Mouse (Mus musculus) CH12.LX (cell line): ENCODE data around the gene Csk. TPM values are rescaled to one million over a fixed set of nuclear protein-coding genes. Genes with fewer than 3 reads are reported as not detected.

Experiments
- DNase-seq: peaks from one replicate; pipeline ENCODE4 v3.0.0-alpha.2; 2013; ENCODE audit errors: extremely low read depth
- H3K27ac ChIP-seq: 2 replicates; pipeline ENCODE4 v1.5.1; 2012; ENCODE audit warnings: low read depth, mild to moderate bottlenecking, control low read depth, moderate library complexity; ENCODE audit not compliant: insufficient read depth
- H3K27me3 ChIP-seq: replicated peaks from 2 replicates; pipeline ENCODE3; 2012; ENCODE audit warnings: inconsistent platforms
- H3K36me3 ChIP-seq, 2 experiments: replicated peaks in 1 of 2; 2 replicates each; pipeline versions ENCODE3 to v1.6.1; 2012; ENCODE audit warnings: inconsistent platforms in 1 of 2, low read length in 1 of 2, mild to moderate bottlenecking in 1 of 2, mixed read lengths in 1 of 2, moderate library complexity in 1 of 2; ENCODE audit not compliant: control insufficient read depth in 1 of 2, insufficient read depth in 1 of 2
- H3K4me1 ChIP-seq, 2 experiments: 2 replicates each; pipeline ENCODE4 v1.6.1; 2012; ENCODE audit warnings: inconsistent platforms in 1 of 2, moderate library complexity in 1 of 2; ENCODE audit not compliant: insufficient read depth in 2 of 2, control insufficient read depth in 1 of 2
- H3K4me2 ChIP-seq: 2 replicates; pipeline ENCODE4 v1.6.1; 2012; ENCODE audit warnings: low read depth, mild to moderate bottlenecking, control low read depth; ENCODE audit not compliant: poor library complexity, insufficient read depth, severe bottlenecking
- H3K4me3 ChIP-seq, 3 experiments: fragments of 150-350 bp in 1 of 3; sonication (generic) in 1 of 3; replicated peaks in 1 of 3; 2 replicates each; pipeline versions ENCODE3 to v1.5.1; 2011 to 2012; ENCODE audit warnings: low read depth in 2 of 3, low read length in 2 of 3, mild to moderate bottlenecking in 2 of 3, moderate library complexity in 2 of 3, control low read depth in 1 of 3, improper control_type of control experiment in 1 of 3, inconsistent platforms in 1 of 3, mixed read lengths in 1 of 3; ENCODE audit not compliant: poor library complexity in 1 of 3
- H3K79me2 ChIP-seq: replicated peaks from 2 replicates; pipeline ENCODE4 v1.6.1; 2012; ENCODE audit warnings: mild to moderate bottlenecking, moderate library complexity; ENCODE audit not compliant: control insufficient read depth, poor library complexity, insufficient read depth, severe bottlenecking; ENCODE audit errors: extremely low read depth
- H3K9ac ChIP-seq: 2 replicates; pipeline ENCODE4 v1.6.1; 2012; ENCODE audit warnings: low read depth, mild to moderate bottlenecking, control low read depth, moderate library complexity; ENCODE audit not compliant: insufficient read depth
- H3K9me3 ChIP-seq: replicated peaks from 2 replicates; pipeline ENCODE3; 2012; ENCODE audit warnings: low read length, inconsistent platforms, mixed read lengths
- BHLHE40 ChIP-seq: IDR thresholded peaks from 2 replicates; pipeline ENCODE4 v1.6.1; 2011; ENCODE audit warnings: mild to moderate bottlenecking, low read depth, low read length, improper control_type of control experiment
- CHD1 ChIP-seq: IDR thresholded peaks from 2 replicates; pipeline ENCODE4 v1.6.1; 2012; ENCODE audit warnings: low read depth, low read length, improper control_type of control experiment, inconsistent platforms
- CHD2 ChIP-seq: IDR thresholded peaks from 2 replicates; pipeline ENCODE4 v1.6.1; 2011; ENCODE audit warnings: low read length, improper control_type of control experiment
- ETS1 ChIP-seq: conservative IDR thresholded peaks from 2 replicates; pipeline ENCODE4 v1.6.1; 2012; ENCODE audit warnings: low read depth, mild to moderate bottlenecking, inconsistent platforms, low read length, improper control_type of control experiment, moderate library complexity
- GABPA ChIP-seq: IDR thresholded peaks from 2 replicates; pipeline ENCODE4 v1.6.1; 2012; ENCODE audit warnings: low read depth, low read length, improper control_type of control experiment, inconsistent platforms; ENCODE audit not compliant: insufficient replicate concordance
- HCFC1 ChIP-seq: IDR thresholded peaks from 2 replicates; pipeline ENCODE4 v1.6.1; 2012; ENCODE audit warnings: low read depth, mild to moderate bottlenecking, inconsistent platforms, low read length, improper control_type of control experiment
- IRF4 ChIP-seq: IDR thresholded peaks from 2 replicates; pipeline ENCODE4 v1.6.1; 2014; ENCODE audit warnings: low read depth, mild to moderate bottlenecking, inconsistent platforms, low read length, improper control_type of control experiment
- JUN ChIP-seq: IDR thresholded peaks from 2 replicates; pipeline ENCODE4 v1.6.1; 2011; ENCODE audit warnings: low read depth, mild to moderate bottlenecking, low read length, improper control_type of control experiment, moderate library complexity; ENCODE audit not compliant: insufficient read depth
- JUND ChIP-seq: conservative IDR thresholded peaks from 2 replicates; pipeline ENCODE4 v1.6.1; 2011; ENCODE audit warnings: low read depth, low read length, improper control_type of control experiment
- MAZ ChIP-seq: IDR thresholded peaks from 2 replicates; pipeline ENCODE4 v1.6.1; 2012; ENCODE audit warnings: low read depth, mild to moderate bottlenecking, inconsistent platforms, low read length, improper control_type of control experiment, moderate library complexity
- MEF2A ChIP-seq: IDR thresholded peaks from 2 replicates; pipeline ENCODE4 v1.6.1; 2014; ENCODE audit warnings: low read depth, mild to moderate bottlenecking, inconsistent platforms, low read length, improper control_type of control experiment, borderline replicate concordance
- MYC ChIP-seq: IDR thresholded peaks from 2 replicates; pipeline ENCODE4 v1.6.1; 2011; ENCODE audit warnings: low read depth, mild to moderate bottlenecking, improper control_type of control experiment, low read length
- POLR2AphosphoS2 ChIP-seq: IDR thresholded peaks from 2 replicates; pipeline ENCODE4 v1.6.1; 2011; ENCODE audit warnings: low read depth, low read length, improper control_type of control experiment
- RAD21 ChIP-seq: IDR thresholded peaks from 2 replicates; pipeline ENCODE4 v1.6.1; 2011; ENCODE audit warnings: low read depth, mild to moderate bottlenecking, low read length, improper control_type of control experiment, moderate library complexity
- RCOR1 ChIP-seq: conservative IDR thresholded peaks from 2 replicates; pipeline ENCODE4 v1.6.1; 2012; ENCODE audit warnings: low read depth, mild to moderate bottlenecking, inconsistent platforms, low read length, improper control_type of control experiment
- SIN3A ChIP-seq: IDR thresholded peaks from 2 replicates; pipeline ENCODE4 v1.6.1; 2012; ENCODE audit warnings: low read length, improper control_type of control experiment, inconsistent platforms
- ZKSCAN1 ChIP-seq: IDR thresholded peaks from 2 replicates; pipeline ENCODE4 v1.6.1; 2012; ENCODE audit warnings: low read depth, inconsistent platforms, low read length, improper control_type of control experiment, borderline replicate concordance
- ZMIZ1 ChIP-seq: IDR thresholded peaks from 2 replicates; pipeline ENCODE4 v1.6.1; 2012; ENCODE audit warnings: low read depth, mild to moderate bottlenecking, inconsistent platforms, low read length, improper control_type of control experiment
- dilution Hi-C: fragments of 300-500 bp; cut with MboI; formaldehyde crosslinking; loops from 2 replicates; pipeline ENCODE4 v1.14.3; 2020; ENCODE audit warnings: low sequenced_read_pairs; ENCODE audit not compliant: extremely low pct_unique_long_range_greater_than_20kb, extremely low pct_ligation_motif_present
- in situ Hi-C: fragments of 300-500 bp; cut with MboI; formaldehyde crosslinking; loops from 3 replicates; pipeline ENCODE4 v1.14.3; 2019; ENCODE audit warnings: low sequenced_read_pairs, low pct_ligation_motif_present, low pct_unique_long_range_greater_than_20kb, mixed read lengths
- polyA plus RNA-seq: library from polyadenylated mRNA; unstranded; fragments of >175 nt; gene quantifications from 2 replicates; pipeline ENCODE4 v1.2.1, GENCODE M21; 2012; ENCODE audit warnings: low read depth; ENCODE audit not compliant: insufficient read length
- total RNA-seq, 2 experiments: library from RNA; depleted of rRNA; stranded (reverse); fragments of 300-350 nt in 1 of 2; fragments of >200 nt in 1 of 2; gene quantifications; 2 replicates each; pipeline ENCODE4 v1.2.3; 2012 to 2014

Gene Csk
- total and polyA plus RNA-seq, 3 experiments = 111 to 153 (median 111) TPM

GRCm38 (mm10) chr9:57644944-57645893, 8.2 kb downstream of the Csk start (continued):
- TF ChIP-seq MEF2A (peak; percentile 75), GABPA (no peak), ZKSCAN1 (no peak), JUN (no peak), JUND (no peak), ETS1 (peak; percentile 52; the same call in 1 of the 2 replicates), MYC (peak; percentile 79), HCFC1 (peak; percentile 56), POLR2AphosphoS2 (no peak)

- no peaks in the 10 kb centered on the region for H3K9me3 ChIP-seq
- H3K36me3 ChIP-seq = peaks cover 3 to 16% of the 10 kb centered on the region in 2 experiments
- no peaks in the 10 kb centered on the region for H3K27me3 ChIP-seq
- dilution Hi-C loops = no loop called here
- peaks cover 51% of the 10 kb centered on the region for H3K79me2 ChIP-seq
- H3K4me1 ChIP-seq = peaks cover 21 to 64% of the 10 kb centered on the region in 2 experiments
- peak; percentile 37; the same call in 1 of the 2 replicates for TF ChIP-seq IRF4
- TF ChIP-seq MAZ = peak; percentile 58; the same call in 1 of the 2 replicates
- no peak for TF ChIP-seq GABPA
- TF ChIP-seq SIN3A = peak; percentile 57; the same call in 1 of the 2 replicates
- TF ChIP-seq RAD21 = no peak
- 0 out of 2 replicates have a peak, but pooled peaks have one; percentile 63 for TF ChIP-seq CHD1
- TF ChIP-seq CHD2 = peak; percentile 59; the same call in 1 of the 2 replicates
- TF ChIP-seq ZKSCAN1 = no peak
- 0 out of 2 replicates have a peak, but pooled peaks have one; percentile 14 for TF ChIP-seq ZMIZ1
- no peak for TF ChIP-seq RCOR1
- TF ChIP-seq ETS1 = 0 out of 2 replicates have a peak, but pooled peaks have one; percentile 14
- TF ChIP-seq MYC = 0 out of 2 replicates have a peak, but pooled peaks have one; percentile 29
- TF ChIP-seq BHLHE40 = 0 out of 2 replicates have a peak, but pooled peaks have one; percentile 18
- TF ChIP-seq, all 38 proteins: peak for 9
- Histone ChIP-seq H3K9ac (peak overlapping the region; percentile 92), H3K4me3 (peak overlapping the region; percentile 86 to 95 (median 90)), H3K27ac (peak overlapping the region; percentile 96), H3K4me2 (peak overlapping the region; percentile 79)
- in situ Hi-C loops = no loop called here
- no peak for DNase-seq
Observed at GRCm38 (mm10) chr9:57644442-57644943, 8.9 kb downstream of the Csk start.
